Mouse (Mus musculus) thymus, adult 2 months (tissue): Measurements from ENCODE around the gene Zdhhc14.

Experiments
- CTCF ChIP-seq: fragments of 200-500 bp; IDR thresholded peaks from 2 replicates; pipeline ENCODE4 v1.5.1; 2012; ENCODE audit warnings: mild to moderate bottlenecking, control low read depth, low read length, moderate library complexity, borderline replicate concordance; ENCODE audit not compliant: control insufficient read depth, poor library complexity, insufficient read depth; ENCODE audit errors: extremely low read depth
- POLR2A ChIP-seq: fragments of 200-500 bp; IDR thresholded peaks from 2 replicates; pipeline ENCODE4 v1.6.1; 2012; ENCODE audit warnings: mild to moderate bottlenecking, low read length, control low read depth, moderate library complexity; ENCODE audit not compliant: control insufficient read depth, poor library complexity, insufficient read depth; ENCODE audit errors: extremely low read depth

GRCm38 (mm10) chr17:5532816-5533215, 40.5 kb downstream of the Zdhhc14 start:
- TF ChIP-seq CTCF (no peak), POLR2A (no peak)
